Mouse (Mus musculus): Measurements from ENCODE around the gene Irf2bpl. TPM values are rescaled to one million over a fixed set of nuclear protein-coding genes. Genes with fewer than 3 reads are reported as not detected.

Gene Irf2bpl
- polyA plus RNA-seq, 1 experiment from 2014 or later: 59.5 TPM

DNA sequence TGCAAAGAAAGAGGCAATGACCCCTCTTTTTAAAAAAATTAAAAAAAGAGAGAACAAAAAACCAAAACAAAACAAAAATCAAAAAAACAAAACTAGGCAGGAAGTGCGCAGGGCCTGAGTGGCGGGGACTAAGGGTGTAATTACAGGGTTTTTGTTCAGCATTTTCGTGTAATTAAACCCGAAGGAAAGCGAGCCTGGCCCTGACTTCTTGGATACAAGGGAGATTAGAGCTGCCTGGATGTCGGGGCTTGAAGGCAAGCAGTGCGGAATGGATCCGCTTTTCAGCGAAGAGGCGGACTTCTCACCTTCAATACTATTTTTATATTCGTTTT, 6.8 kb upstream of the Irf2bpl start:
- Histone ChIP-seq H3K4me2 (peak overlapping the region; percentile 75), H3K9ac (peak overlapping the region; percentile 74), H3K4me1 (replicated peaks) (peaks cover 83% of the 10 kb centered on the region), H3K9me3 (replicated peaks) (no peaks in the 10 kb centered on the region), H3K27me3 (replicated peaks) (no peaks in the 10 kb centered on the region), H3K36me3 (no peaks in the 10 kb centered on the region), H3K4me3 (peak overlapping the region; percentile 53), H3K27ac (ENCODE audit: poor library complexity, severe bottlenecking) (peak overlapping the region; percentile 95)
- WGBS: 9% methylated on average over 11 of the region's 11 CpGs
- no peak for ATAC-seq (ENCODE audit: insufficient number of reproducible peaks, low FRiP score)

DNA sequence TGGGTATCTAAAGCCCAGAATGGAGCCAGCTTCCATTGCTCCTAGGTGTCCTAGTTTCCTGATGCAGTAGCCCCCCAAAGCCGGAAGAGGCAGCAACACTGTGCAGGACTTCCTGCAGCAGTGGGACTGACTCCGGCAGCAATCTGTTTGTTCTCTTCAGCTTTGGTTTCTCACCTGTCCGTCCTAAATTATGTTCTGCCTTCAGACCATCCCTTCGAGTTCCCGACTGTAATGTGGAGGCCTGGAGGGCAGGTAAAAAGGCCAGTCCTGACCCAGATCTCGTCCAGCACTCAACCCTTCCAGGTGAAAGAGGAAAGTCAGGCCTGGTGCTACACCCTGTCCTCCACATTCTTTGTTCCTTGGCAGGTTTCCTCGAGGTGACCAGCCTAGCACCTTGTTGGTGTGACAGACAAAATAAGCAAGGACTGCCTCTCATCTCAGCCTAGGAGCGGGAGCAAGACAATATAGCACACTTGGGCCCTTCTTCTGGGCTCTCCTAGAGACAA, 6.3 kb upstream of the Irf2bpl start:
- Histone ChIP-seq H3K9me3 (replicated peaks) (no peaks in the 10 kb centered on the region), H3K27ac (ENCODE audit: poor library complexity, severe bottlenecking) (peak overlapping the region; percentile 95), H3K9ac (peak overlapping the region; percentile 74), H3K36me3 (no peaks in the 10 kb centered on the region), H3K4me1 (replicated peaks) (peaks cover 82% of the 10 kb centered on the region), H3K27me3 (replicated peaks) (no peaks in the 10 kb centered on the region), H3K4me2 (peak overlapping the region; percentile 75), H3K4me3 (no peak overlapping the region)
- no peak for ATAC-seq (ENCODE audit: insufficient number of reproducible peaks, low FRiP score)
- 25% methylated on average over 8 of the region's 8 CpGs for WGBS

DNA sequence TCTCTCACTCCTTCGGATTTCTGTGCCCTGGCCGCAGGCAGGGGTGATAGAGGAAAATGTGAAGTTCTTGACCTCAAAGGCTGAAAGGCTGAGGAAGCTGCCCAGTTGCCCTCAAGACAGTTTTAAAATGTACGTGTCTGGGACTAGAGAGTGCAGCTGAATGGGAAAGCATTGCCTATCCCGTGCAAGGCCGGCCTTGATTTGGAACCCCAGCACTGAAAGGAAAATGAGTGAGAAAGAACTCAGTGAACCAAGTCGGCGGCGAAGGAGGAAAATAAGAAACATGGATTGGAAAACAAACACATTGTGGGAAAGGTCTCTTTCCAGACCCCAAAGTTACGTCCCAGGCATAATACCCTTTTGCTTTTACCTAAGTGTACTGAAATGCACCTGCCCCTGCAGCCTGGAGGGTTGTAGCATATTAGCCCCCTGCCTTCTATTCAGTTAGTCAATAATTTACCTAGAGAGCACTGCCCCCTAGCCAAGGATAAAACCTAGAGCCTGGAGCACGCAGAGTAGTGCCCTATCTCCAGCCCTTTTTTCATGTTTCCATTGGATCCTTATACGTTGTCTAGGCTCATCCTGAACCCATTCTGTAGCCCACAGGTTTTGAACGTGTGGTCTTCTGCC, 5.6 kb upstream of the Irf2bpl start:
- no peaks in the 10 kb centered on the region for H3K9me3 ChIP-seq (replicated peaks)
- WGBS: 63% methylated on average over 12 of the region's 12 CpGs
- peak overlapping the region; percentile 95 for H3K27ac ChIP-seq (ENCODE audit: poor library complexity, severe bottlenecking)
- no peak for ATAC-seq (ENCODE audit: insufficient number of reproducible peaks, low FRiP score)
- peak overlapping the region; percentile 75; the same call in 1 of the 2 replicates for H3K4me2 ChIP-seq
- H3K4me3 ChIP-seq: no peak overlapping the region
- H3K9ac ChIP-seq: 0 out of 2 replicates have a peak overlapping the region, but pooled peaks have one; percentile 26
- no peaks in the 10 kb centered on the region for H3K27me3 ChIP-seq (replicated peaks)
- peaks cover 82% of the 10 kb centered on the region for H3K4me1 ChIP-seq (replicated peaks)
- no peaks in the 10 kb centered on the region for H3K36me3 ChIP-seq

DNA sequence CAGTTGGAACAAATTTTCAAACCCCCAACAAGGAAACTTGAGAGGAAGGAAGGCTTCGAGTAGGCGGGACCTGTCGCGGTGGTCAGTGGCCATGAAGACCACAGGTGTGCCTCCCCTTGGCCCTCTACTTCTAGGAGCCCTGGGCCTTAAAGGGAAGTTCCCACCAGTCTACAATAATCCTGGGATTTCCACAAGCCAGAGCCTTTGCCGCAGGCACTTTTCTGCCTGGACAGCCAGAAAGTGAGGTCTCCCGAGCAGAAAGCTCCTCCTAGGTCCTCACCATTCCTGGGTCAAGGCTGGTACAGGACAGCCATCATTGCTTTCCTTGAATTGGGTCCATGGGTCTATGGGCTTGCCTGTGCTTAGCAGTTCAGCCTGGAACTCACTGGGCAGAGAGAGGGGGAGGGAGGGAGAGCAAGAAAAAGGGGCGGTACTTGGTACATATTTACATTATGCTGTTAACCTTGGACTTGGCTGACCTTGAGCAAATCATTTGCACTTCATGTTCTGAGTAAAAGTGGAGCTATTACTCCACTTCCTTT, 4.6 kb upstream of the Irf2bpl start:
- ATAC-seq (ENCODE audit: insufficient number of reproducible peaks, low FRiP score): no peak
- Histone ChIP-seq H3K4me1 (replicated peaks) (peaks cover 78% of the 10 kb centered on the region), H3K27ac (ENCODE audit: poor library complexity, severe bottlenecking) (peak overlapping the region; percentile 95), H3K27me3 (replicated peaks) (no peaks in the 10 kb centered on the region), H3K9me3 (replicated peaks) (no peaks in the 10 kb centered on the region), H3K36me3 (no peaks in the 10 kb centered on the region), H3K4me2 (peak overlapping the region; percentile 66), H3K4me3 (no peak overlapping the region), H3K9ac (peak overlapping the region; percentile 70)
- WGBS: 14% methylated on average over 7 of the region's 7 CpGs

DNA sequence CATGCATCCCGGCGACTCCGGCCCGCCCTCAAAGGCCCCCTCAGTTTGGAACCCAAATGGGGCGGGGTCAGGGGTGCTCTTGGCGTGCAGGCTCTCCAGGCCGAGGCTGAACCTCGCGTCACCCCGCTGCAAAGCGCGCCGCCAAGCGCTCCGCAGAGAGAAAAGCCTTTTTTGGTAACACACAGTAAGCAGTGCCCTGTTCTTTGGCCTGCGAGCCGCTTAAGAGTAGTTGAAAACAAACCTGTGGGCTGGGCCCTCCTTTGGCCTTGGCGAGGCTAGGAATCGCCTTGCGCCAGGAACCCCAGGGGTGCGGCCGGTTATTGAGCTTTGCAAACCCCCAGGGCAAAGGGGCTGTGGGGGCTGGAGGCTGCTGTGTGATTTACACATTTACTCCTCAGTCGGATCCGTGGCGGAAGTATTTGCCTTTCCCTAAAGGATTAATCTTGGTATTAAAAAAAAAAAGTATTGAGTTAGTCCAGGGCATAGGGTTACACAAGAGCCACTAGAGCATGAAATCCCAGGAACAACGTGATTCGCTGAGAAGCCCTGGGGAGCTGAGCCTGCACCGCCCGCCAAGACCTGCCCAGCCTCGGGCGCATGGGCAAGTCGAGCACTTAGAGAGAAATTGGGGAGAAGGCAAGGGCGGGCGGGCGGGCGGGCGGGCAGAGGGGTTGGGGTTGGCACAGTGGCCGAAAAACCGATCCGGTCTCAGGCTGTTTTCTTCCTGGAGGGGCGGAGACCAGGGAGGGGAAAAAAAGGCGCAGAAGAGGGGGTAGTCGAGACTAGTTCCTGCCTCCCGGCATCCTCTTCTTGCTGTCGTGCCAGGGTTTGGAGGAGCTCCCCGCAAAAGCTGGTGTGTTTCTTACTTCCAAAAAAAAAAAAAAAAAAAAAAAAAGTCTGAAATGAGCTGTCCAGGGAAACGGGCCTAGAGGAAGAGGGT, 3.8 kb upstream of the Irf2bpl start:
- peaks cover 74% of the 10 kb centered on the region for H3K4me1 ChIP-seq (replicated peaks)
- H3K9ac ChIP-seq: peak overlapping the region; percentile 70
- H3K27me3 ChIP-seq (replicated peaks): no peaks in the 10 kb centered on the region
- no peaks in the 10 kb centered on the region for H3K9me3 ChIP-seq (replicated peaks)
- WGBS: 1% methylated on average over 47 of the region's 47 CpGs
- H3K4me3 ChIP-seq: peak overlapping the region; percentile 44
- peak overlapping the region; percentile 95 for H3K27ac ChIP-seq (ENCODE audit: poor library complexity, severe bottlenecking)
- H3K36me3 ChIP-seq: no peaks in the 10 kb centered on the region
- ATAC-seq (ENCODE audit: insufficient number of reproducible peaks, low FRiP score): peak; percentile 22; the same call in 1 of the 2 replicates
- peak overlapping the region; percentile 66 for H3K4me2 ChIP-seq

DNA sequence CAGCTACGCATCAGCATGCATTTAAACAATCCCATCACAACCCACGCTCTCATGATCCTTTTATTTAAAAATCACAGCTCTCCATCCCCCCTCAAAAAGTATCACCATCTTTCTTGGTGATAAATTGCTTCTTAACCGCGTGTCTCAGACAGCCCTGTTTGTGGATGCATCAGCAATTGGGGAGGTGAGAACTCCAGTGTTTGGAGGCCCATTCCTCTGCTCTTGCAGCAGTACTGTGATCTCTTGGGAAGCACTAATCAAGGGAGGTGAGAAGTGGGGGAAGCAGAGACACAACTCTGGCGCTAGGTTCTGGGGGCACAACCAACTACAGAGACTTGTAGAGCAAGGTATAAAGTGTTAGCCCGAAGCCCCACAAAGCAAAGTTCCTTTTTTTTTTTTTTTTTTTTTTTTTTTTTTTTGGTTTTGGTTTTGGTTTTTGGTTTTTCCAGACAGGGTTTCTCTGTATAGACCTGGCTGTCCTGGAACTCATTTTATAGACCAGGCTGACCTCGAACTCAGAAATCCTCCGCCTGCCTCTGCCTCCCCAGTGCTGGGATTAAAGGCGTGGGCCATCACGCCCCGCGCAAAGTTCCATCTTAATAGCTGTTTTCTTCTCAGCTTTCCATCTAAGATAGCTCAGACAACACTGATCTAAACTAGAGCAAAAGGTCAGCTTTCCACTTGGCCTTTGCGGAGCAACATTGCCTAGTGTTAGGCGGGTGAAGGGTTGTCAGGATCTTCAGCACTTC, 3.0 kb upstream of the Irf2bpl start:
- no peaks in the 10 kb centered on the region for H3K27me3 ChIP-seq (replicated peaks)
- no peaks in the 10 kb centered on the region for H3K36me3 ChIP-seq
- H3K9me3 ChIP-seq (replicated peaks): no peaks in the 10 kb centered on the region
- H3K9ac ChIP-seq: peak overlapping the region; percentile 70
- H3K4me2 ChIP-seq: peak overlapping the region; percentile 66
- ATAC-seq (ENCODE audit: insufficient number of reproducible peaks, low FRiP score): no peak
- 38% methylated on average over 14 of the region's 14 CpGs for WGBS
- H3K4me3 ChIP-seq: peak overlapping the region; percentile 44; the same call in 1 of the 2 replicates
- H3K4me1 ChIP-seq (replicated peaks): peaks cover 65% of the 10 kb centered on the region
- H3K27ac ChIP-seq (ENCODE audit: poor library complexity, severe bottlenecking): peak overlapping the region; percentile 95

DNA sequence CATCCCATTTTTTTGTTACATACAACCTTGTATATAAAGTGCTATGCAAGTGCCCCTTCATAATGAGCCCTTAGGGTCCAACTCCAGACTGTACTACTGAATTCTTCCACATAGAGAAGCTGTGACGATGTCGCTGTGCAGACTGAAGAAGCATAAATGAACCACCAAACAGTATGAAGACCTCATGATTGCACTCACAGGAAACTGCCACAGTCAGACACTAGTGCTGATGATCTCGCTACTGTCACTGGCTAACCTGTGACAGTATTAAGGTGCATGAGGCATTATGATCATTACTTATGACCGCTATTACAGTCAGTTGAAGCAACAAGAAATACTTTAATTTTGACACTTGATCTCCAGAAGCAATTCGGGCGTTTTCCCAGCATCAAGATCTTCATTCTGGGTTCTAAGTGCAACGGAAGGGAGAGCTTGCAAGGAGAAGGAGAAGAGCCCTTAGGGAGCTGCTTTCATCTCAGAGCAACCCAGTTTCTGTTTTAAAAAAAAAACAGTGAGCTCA, 1.9 kb upstream of the Irf2bpl start:
- Histone ChIP-seq H3K36me3 (peaks cover 10% of the 10 kb centered on the region), H3K9ac (no peak overlapping the region), H3K4me3 (no peak overlapping the region), H3K4me2 (no peak overlapping the region), H3K4me1 (replicated peaks) (peaks cover 58% of the 10 kb centered on the region), H3K27ac (ENCODE audit: poor library complexity, severe bottlenecking) (peak overlapping the region; percentile 95; the same call in 1 of the 2 replicates), H3K9me3 (replicated peaks) (no peaks in the 10 kb centered on the region), H3K27me3 (replicated peaks) (no peaks in the 10 kb centered on the region)
- ATAC-seq (ENCODE audit: insufficient number of reproducible peaks, low FRiP score): no peak
- 78% methylated on average over 7 of the region's 7 CpGs for WGBS

DNA sequence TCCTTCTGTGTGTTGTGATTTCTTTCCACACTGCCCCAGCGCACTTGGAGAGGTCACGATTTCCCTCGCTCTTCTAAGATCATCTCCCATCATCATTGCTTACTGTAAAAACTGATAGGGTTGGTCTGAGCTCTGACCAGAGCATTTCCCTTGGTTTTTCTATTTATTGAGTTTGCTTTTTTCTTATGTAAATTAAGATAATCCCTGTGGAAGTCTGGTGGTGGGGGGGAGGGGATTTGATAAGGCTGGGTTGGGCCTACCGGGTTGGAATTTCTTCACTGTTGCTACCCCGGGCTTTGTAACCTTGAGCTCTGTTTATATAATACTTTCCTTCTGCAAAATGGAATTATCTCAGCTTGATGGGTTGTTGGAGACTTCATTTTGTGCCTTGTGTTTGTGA, 1.1 kb upstream of the Irf2bpl start:
- no peaks in the 10 kb centered on the region for H3K27me3 ChIP-seq (replicated peaks)
- peak overlapping the region; percentile 94 for H3K4me2 ChIP-seq
- no peaks in the 10 kb centered on the region for H3K9me3 ChIP-seq (replicated peaks)
- peak overlapping the region; percentile 95; the same call in 1 of the 2 replicates for H3K4me3 ChIP-seq
- 25% methylated on average over 5 of the region's 5 CpGs for WGBS
- peaks cover 52% of the 10 kb centered on the region for H3K4me1 ChIP-seq (replicated peaks)
- peak overlapping the region; percentile 64; the same call in 1 of the 2 replicates for H3K9ac ChIP-seq
- H3K36me3 ChIP-seq: peaks cover 10% of the 10 kb centered on the region
- peak overlapping the region; percentile 100 for H3K27ac ChIP-seq (ENCODE audit: poor library complexity, severe bottlenecking)
- no peak for ATAC-seq (ENCODE audit: insufficient number of reproducible peaks, low FRiP score)

DNA sequence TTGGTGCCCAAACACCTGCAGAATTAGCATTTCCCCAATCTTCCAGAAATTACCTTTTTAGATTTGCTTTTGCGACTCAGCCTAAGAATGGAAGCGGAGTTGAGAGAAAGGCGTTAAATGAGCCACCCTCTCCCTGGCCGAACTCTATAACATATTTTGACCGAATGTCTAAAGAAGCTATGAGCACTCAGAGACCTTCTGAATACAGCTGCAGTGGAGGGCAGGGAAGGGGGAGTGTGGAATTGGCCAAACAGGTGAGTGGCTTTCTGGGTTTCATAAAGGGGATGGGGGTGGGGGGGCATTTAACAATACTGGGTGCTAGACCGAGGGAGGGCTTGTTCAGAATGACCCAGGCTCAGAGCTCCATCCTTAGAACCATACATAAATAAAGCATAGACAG, 738 bp upstream of the Irf2bpl start:
- no peaks in the 10 kb centered on the region for H3K27me3 ChIP-seq (replicated peaks)
- peak overlapping the region; percentile 95 for H3K4me3 ChIP-seq
- WGBS: 12% methylated on average over 6 of the region's 6 CpGs
- no peak for ATAC-seq (ENCODE audit: insufficient number of reproducible peaks, low FRiP score)
- peaks cover 51% of the 10 kb centered on the region for H3K4me1 ChIP-seq (replicated peaks)
- peaks cover 12% of the 10 kb centered on the region for H3K36me3 ChIP-seq
- H3K9me3 ChIP-seq (replicated peaks): no peaks in the 10 kb centered on the region
- H3K4me2 ChIP-seq: peak overlapping the region; percentile 94
- peak overlapping the region; percentile 100 for H3K27ac ChIP-seq (ENCODE audit: poor library complexity, severe bottlenecking)
- H3K9ac ChIP-seq: peak overlapping the region; percentile 64

Measured in heart, embryonic 12.5 days (tissue).